Mouse (Mus musculus) forebrain, embryonic 16.5 days (tissue): Measurements from ENCODE around the gene Ndufaf5. TPM values are rescaled to one million over a fixed set of nuclear protein-coding genes. Genes with fewer than 3 reads are reported as not detected.

Experiments used
- ATAC-seq: fragments of 200-750 bp; cut with Nextera tagmentation; 2 replicates; pipeline ENCODE4 v1.8.0; 2017; ENCODE audit warnings: mild to moderate bottlenecking, moderate library complexity
- H3K27ac ChIP-seq: fragments of 300-500 bp; sonication (generic); 2 replicates; pipeline ENCODE4 v1.5.1; 2014; ENCODE audit warnings: low read length, control low read depth
- H3K27me3 ChIP-seq: fragments of 300-500 bp; sonication (generic); replicated peaks from 2 replicates; pipeline ENCODE4 v1.6.1; 2014; ENCODE audit warnings: low read length; ENCODE audit not compliant: control insufficient read depth, insufficient read depth
- H3K36me3 ChIP-seq: fragments of 300-500 bp; sonication (generic); 2 replicates; pipeline ENCODE4 v1.6.1; 2014; ENCODE audit not compliant: control insufficient read depth, insufficient read depth
- H3K4me1 ChIP-seq: fragments of 300-500 bp; sonication (generic); replicated peaks from 2 replicates; pipeline ENCODE4 v1.6.1; 2014; ENCODE audit warnings: low read length; ENCODE audit not compliant: control insufficient read depth, insufficient read depth
- H3K4me2 ChIP-seq: fragments of 300-500 bp; sonication (generic); 2 replicates; pipeline ENCODE4 v1.6.1; 2014; ENCODE audit warnings: mild to moderate bottlenecking, low read length, control low read depth
- H3K4me3 ChIP-seq: fragments of 300-500 bp; sonication (generic); replicated peaks from 2 replicates; pipeline ENCODE4 v1.5.1; 2014; ENCODE audit warnings: mild to moderate bottlenecking, low read length, control low read depth
- H3K9ac ChIP-seq: fragments of 300-500 bp; sonication (generic); replicated peaks from 2 replicates; pipeline ENCODE4 v1.6.1; 2014; ENCODE audit warnings: low read depth, low read length, control low read depth
- H3K9me3 ChIP-seq: fragments of 300-500 bp; sonication (generic); 2 replicates; pipeline ENCODE4 v1.6.1; 2016; ENCODE audit warnings: low read length; ENCODE audit not compliant: control insufficient read depth
- WGBS: fragments of 180-500 bp; shearing (Covaris S2); extraction: QIAGEN DNeasy Blood & Tissue Kit; methylation state at CpG from one replicate; pipeline ENCODE4 v1.1.7; 2014; 5-methylcytosine and 5-hydroxymethylcytosine counted together
- polyA plus RNA-seq: library from polyadenylated mRNA; unstranded; fragments of >200 nt; fragmentation: Nextera tagmentation; extraction: Ambion mirVana; gene quantifications from 2 replicates; pipeline ENCODE4 v1.2.1, GENCODE M21; 2015

Gene Ndufaf5
- polyA plus RNA-seq, 1 experiment from 2014 or later = 51.0 TPM

- 83% methylated on average over 5 of the region's 5 CpGs for WGBS
Measured at GRCm38 (mm10) chr2:140202573-140202972, 32.1 kb downstream of the Ndufaf5 start.

GRCm38 (mm10) chr2:140203756-140204155 lies 33.3 kb downstream of the Ndufaf5 start:
- 95% methylated on average over 7 of the region's 7 CpGs for WGBS

More at GRCm38 (mm10) chr2:140202573-140202972, 32.1 kb downstream of the Ndufaf5 start:
- Histone ChIP-seq H3K4me1 (no peaks in the 10 kb centered on the region), H3K27ac (no peak overlapping the region), H3K9ac (no peak overlapping the region), H3K9me3 (no peaks in the 10 kb centered on the region), H3K36me3 (peaks cover 13% of the 10 kb centered on the region), H3K4me2 (no peak overlapping the region), H3K27me3 (no peaks in the 10 kb centered on the region), H3K4me3 (no peak overlapping the region)
- no peak for ATAC-seq

GRCm38 (mm10) chr2:140214519-140215027 lies 44.1 kb downstream of the Ndufaf5 start:
- Histone ChIP-seq H3K9ac (no peak overlapping the region), H3K9me3 (no peaks in the 10 kb centered on the region), H3K4me3 (no peak overlapping the region), H3K27ac (no peak overlapping the region; the same call in 1 of the 2 replicates), H3K27me3 (no peaks in the 10 kb centered on the region), H3K4me2 (no peak overlapping the region), H3K4me1 (no peaks in the 10 kb centered on the region), H3K36me3 (no peaks in the 10 kb centered on the region)
- WGBS = 86% methylated on average over 4 of the region's 4 CpGs
- peak; percentile 60 for ATAC-seq

More at GRCm38 (mm10) chr2:140203756-140204155, 33.3 kb downstream of the Ndufaf5 start:
- H3K4me2 ChIP-seq = no peak overlapping the region
- ATAC-seq = no peak
- H3K4me1 ChIP-seq = no peaks in the 10 kb centered on the region
- H3K27me3 ChIP-seq = no peaks in the 10 kb centered on the region
- H3K4me3 ChIP-seq = no peak overlapping the region
- H3K36me3 ChIP-seq = peaks cover 13% of the 10 kb centered on the region
- H3K27ac ChIP-seq = no peak overlapping the region
- H3K9me3 ChIP-seq = no peaks in the 10 kb centered on the region
- H3K9ac ChIP-seq = no peak overlapping the region

- H3K4me2 ChIP-seq = no peak overlapping the region
- ATAC-seq = peak; percentile 72
- no peaks in the 10 kb centered on the region for H3K4me1 ChIP-seq
- H3K27me3 ChIP-seq = no peaks in the 10 kb centered on the region
- WGBS = 48% methylated on average over 2 of the region's 2 CpGs
- no peak overlapping the region for H3K4me3 ChIP-seq
- no peak overlapping the region for H3K27ac ChIP-seq
- no peak overlapping the region for H3K9ac ChIP-seq
- H3K9me3 ChIP-seq = no peaks in the 10 kb centered on the region
- no peaks in the 10 kb centered on the region for H3K36me3 ChIP-seq
Measured at GRCm38 (mm10) chr2:140215415-140215814, 45.0 kb downstream of the Ndufaf5 start.

- no peak overlapping the region for H3K4me3 ChIP-seq
- H3K9ac ChIP-seq = no peak overlapping the region
- 84% methylated on average over 1 of the region's 1 CpGs for WGBS
- 0 out of 2 replicates have a peak, but pooled peaks have one; percentile 51 for ATAC-seq
- no peak overlapping the region for H3K4me2 ChIP-seq
- H3K27me3 ChIP-seq = no peaks in the 10 kb centered on the region
- no peaks in the 10 kb centered on the region for H3K36me3 ChIP-seq
- H3K4me1 ChIP-seq = no peaks in the 10 kb centered on the region
- H3K9me3 ChIP-seq = no peaks in the 10 kb centered on the region
- no peak overlapping the region for H3K27ac ChIP-seq
Measured at GRCm38 (mm10) chr2:140215965-140216364, 45.5 kb downstream of the Ndufaf5 start.

- H3K4me2 ChIP-seq = no peak overlapping the region
- no peak overlapping the region for H3K9ac ChIP-seq
- H3K36me3 ChIP-seq = no peaks in the 10 kb centered on the region
- H3K27ac ChIP-seq = no peak overlapping the region
- ATAC-seq = no peak; the same call in 1 of the 2 replicates
- H3K27me3 ChIP-seq = no peaks in the 10 kb centered on the region
- WGBS = 55% methylated on average over 8 of the region's 8 CpGs
- H3K4me3 ChIP-seq = no peak overlapping the region
- no peaks in the 10 kb centered on the region for H3K9me3 ChIP-seq
- no peaks in the 10 kb centered on the region for H3K4me1 ChIP-seq
Measured at GRCm38 (mm10) chr2:140220325-140220724, 49.9 kb downstream of the Ndufaf5 start.

GRCm38 (mm10) chr2:140230295-140230694 lies 59.8 kb downstream of the Ndufaf5 start:
- Histone ChIP-seq H3K27ac (no peak overlapping the region), H3K36me3 (no peaks in the 10 kb centered on the region), H3K4me3 (no peak overlapping the region), H3K9ac (no peak overlapping the region), H3K4me2 (no peak overlapping the region), H3K9me3 (no peaks in the 10 kb centered on the region), H3K27me3 (no peaks in the 10 kb centered on the region), H3K4me1 (no peaks in the 10 kb centered on the region)
- ATAC-seq = peak; percentile 40; the same call in 1 of the 2 replicates
- 63% methylated on average over 1 of the region's 1 CpGs for WGBS

- Histone ChIP-seq H3K36me3 (no peaks in the 10 kb centered on the region), H3K27me3 (no peaks in the 10 kb centered on the region), H3K4me2 (no peak overlapping the region; the same call in 1 of the 2 replicates), H3K4me3 (no peak overlapping the region), H3K9ac (no peak overlapping the region), H3K9me3 (no peaks in the 10 kb centered on the region), H3K4me1 (no peaks in the 10 kb centered on the region), H3K27ac (no peak overlapping the region)
- WGBS = 55% methylated on average over 6 of the region's 6 CpGs
- peak; percentile 94 for ATAC-seq
Measured at GRCm38 (mm10) chr2:140237245-140237644, 66.8 kb downstream of the Ndufaf5 start.

- no peak overlapping the region for H3K4me3 ChIP-seq
- no peak overlapping the region for H3K9ac ChIP-seq
- 63% methylated on average over 5 of the region's 5 CpGs for WGBS
- no peak for ATAC-seq
- no peak overlapping the region for H3K27ac ChIP-seq
- H3K4me2 ChIP-seq = no peak overlapping the region
- no peaks in the 10 kb centered on the region for H3K4me1 ChIP-seq
- H3K27me3 ChIP-seq = no peaks in the 10 kb centered on the region
- H3K9me3 ChIP-seq = no peaks in the 10 kb centered on the region
- H3K36me3 ChIP-seq = no peaks in the 10 kb centered on the region
Measured at GRCm38 (mm10) chr2:140242398-140242797, 71.9 kb downstream of the Ndufaf5 start.

GRCm38 (mm10) chr2:140243105-140243504 lies 72.7 kb downstream of the Ndufaf5 start:
- no peaks in the 10 kb centered on the region for H3K4me1 ChIP-seq
- no peak overlapping the region for H3K27ac ChIP-seq
- no peaks in the 10 kb centered on the region for H3K36me3 ChIP-seq
- no peak overlapping the region for H3K4me2 ChIP-seq
- WGBS = 70% methylated on average over 5 of the region's 5 CpGs
- H3K9me3 ChIP-seq = no peaks in the 10 kb centered on the region
- no peaks in the 10 kb centered on the region for H3K27me3 ChIP-seq
- 0 out of 2 replicates have a peak, but pooled peaks have one; percentile 40 for ATAC-seq
- H3K9ac ChIP-seq = no peak overlapping the region
- H3K4me3 ChIP-seq = no peak overlapping the region
